In the genomic region with DNA sequence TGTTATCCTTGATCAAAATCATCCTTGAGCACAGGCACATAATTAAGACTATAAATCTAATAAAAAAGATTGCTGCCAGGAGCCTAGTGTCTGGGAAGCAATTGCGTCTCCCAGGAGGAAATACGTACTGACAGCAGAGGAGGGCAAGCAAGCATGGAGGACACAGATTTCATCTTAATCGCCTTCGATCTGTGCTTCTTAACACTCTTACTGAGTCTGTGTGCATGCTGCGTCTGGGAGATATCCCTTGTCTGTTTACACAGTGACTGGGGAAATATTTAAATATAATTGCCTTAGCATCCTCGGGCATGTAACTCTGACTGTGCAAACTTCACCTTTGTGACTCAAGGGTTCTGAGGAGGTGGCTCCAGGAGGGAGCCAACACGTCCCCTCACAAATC, we compare ENCODE assay signal across 19 mouse cellular contexts. TPM values are rescaled to one million over a fixed set of nuclear protein-coding genes. Genes with fewer than 3 reads are reported as not detected.
A peak's percentile ranks its signal among the peaks of the same experiment; 100 is the strongest.
DNase-seq lines count a peak whose midpoint lies in the region; ATAC-seq lines count a peak whose summit lies in the region.
"Had no signal": no experiment of that assay in that cellular context is flagged by ENCODE, and none has a peak within 500 bp of the region (broad histone marks: within the 10 kb centered on the region; RNA-seq: fewer than 3 reads in every experiment).

No protein-coding gene starts in this region.

- no peak overlapping the region for H3K9ac ChIP-seq in hindbrain, embryonic 13.5 days
- H3K9ac ChIP-seq in midbrain, embryonic 13.5 days (replicated peaks): no peak overlapping the region
- no peak overlapping the region for H3K9ac ChIP-seq in midbrain, embryonic 15.5 days
- no peak overlapping the region for H3K9ac ChIP-seq in midbrain, embryonic 14.5 days (replicated peaks; ENCODE audit: low read length)
- H3K9ac ChIP-seq in neural tube, embryonic 15.5 days (replicated peaks): no peak overlapping the region
- H3K9ac ChIP-seq: embryonic facial prominence, embryonic 13.5 days; forebrain, embryonic 12.5 days; heart, embryonic 12.5 days had no signal

- no peak overlapping the region for H3K27ac ChIP-seq in hindbrain, embryonic 13.5 days
- no peak overlapping the region for H3K27ac ChIP-seq in hindbrain, embryonic 10.5 days
- H3K27ac ChIP-seq in midbrain, embryonic 13.5 days: no peak overlapping the region
- no peak overlapping the region for H3K27ac ChIP-seq in midbrain, embryonic 15.5 days
- no peak overlapping the region for H3K27ac ChIP-seq in midbrain, embryonic 14.5 days (replicated peaks; ENCODE audit: low read depth, low read length)
- 0 out of 2 replicates have a peak overlapping the region, but pooled peaks have one; percentile 4 for H3K27ac ChIP-seq in neural tube, embryonic 15.5 days (replicated peaks)
- H3K27ac ChIP-seq: embryonic facial prominence, embryonic 13.5 days; forebrain, embryonic 12.5 days had no signal

- 0 out of 2 replicates have a peak, but pooled peaks have one; percentile 43 for ATAC-seq in hindbrain, embryonic 13.5 days (ENCODE audit: low FRiP score)
- ATAC-seq in midbrain, embryonic 13.5 days: peak; percentile 56; the same call in 1 of the 2 replicates
- ATAC-seq in midbrain, embryonic 15.5 days (replicated peaks): no peak
- ATAC-seq in midbrain, embryonic 14.5 days (ENCODE audit: low FRiP score, low TSS enrichment): no peak
- ATAC-seq in neural tube, embryonic 15.5 days (ENCODE audit: low FRiP score): peak; percentile 46; the same call in 1 of the 2 replicates
- ATAC-seq: activated CD4-positive, CD25-positive, alpha-beta regulatory T cell, adult 4 months; forebrain, embryonic 16.5 days; Patski had no signal

- no peaks in the 10 kb centered on the region for H3K36me3 ChIP-seq in hindbrain, embryonic 13.5 days
- no peaks in the 10 kb centered on the region for H3K36me3 ChIP-seq in hindbrain, embryonic 10.5 days
- H3K36me3 ChIP-seq in midbrain, embryonic 13.5 days: no peaks in the 10 kb centered on the region
- no peaks in the 10 kb centered on the region for H3K36me3 ChIP-seq in midbrain, embryonic 15.5 days (replicated peaks)
- H3K36me3 ChIP-seq in midbrain, embryonic 14.5 days (ENCODE audit: control insufficient read depth, insufficient read depth, low read length): no peaks in the 10 kb centered on the region
- no peaks in the 10 kb centered on the region for H3K36me3 ChIP-seq in neural tube, embryonic 15.5 days
- H3K36me3 ChIP-seq: embryonic facial prominence, embryonic 13.5 days; forebrain, embryonic 12.5 days; heart, embryonic 12.5 days had no signal

- no peak overlapping the region for H3K4me2 ChIP-seq in hindbrain, embryonic 13.5 days
- no peak overlapping the region for H3K4me2 ChIP-seq in midbrain, embryonic 13.5 days (replicated peaks)
- H3K4me2 ChIP-seq in midbrain, embryonic 15.5 days: no peak overlapping the region
- no peak overlapping the region for H3K4me2 ChIP-seq in midbrain, embryonic 14.5 days (ENCODE audit: low read length)
- no peak overlapping the region for H3K4me2 ChIP-seq in neural tube, embryonic 15.5 days
- H3K4me2 ChIP-seq: embryonic facial prominence, embryonic 13.5 days; forebrain, embryonic 12.5 days; heart, embryonic 12.5 days had no signal

- H3K4me3 ChIP-seq in hindbrain, embryonic 13.5 days: no peak overlapping the region
- no peak overlapping the region for H3K4me3 ChIP-seq in hindbrain, embryonic 10.5 days
- no peak overlapping the region for H3K4me3 ChIP-seq in midbrain, embryonic 13.5 days (replicated peaks)
- no peak overlapping the region for H3K4me3 ChIP-seq in midbrain, embryonic 15.5 days
- H3K4me3 ChIP-seq in midbrain, embryonic 14.5 days (replicated peaks; ENCODE audit: low read depth, low read length): no peak overlapping the region
- H3K4me3 ChIP-seq in neural tube, embryonic 15.5 days (replicated peaks): no peak overlapping the region
- H3K4me3 ChIP-seq: embryonic facial prominence, embryonic 13.5 days; forebrain, embryonic 12.5 days; heart, embryonic 12.5 days had no signal

- H3K27me3 ChIP-seq in hindbrain, embryonic 13.5 days: no peaks in the 10 kb centered on the region
- no peaks in the 10 kb centered on the region for H3K27me3 ChIP-seq in hindbrain, embryonic 10.5 days (ENCODE audit: insufficient read depth, poor library complexity, severe bottlenecking)
- no peaks in the 10 kb centered on the region for H3K27me3 ChIP-seq in midbrain, embryonic 13.5 days
- no peaks in the 10 kb centered on the region for H3K27me3 ChIP-seq in midbrain, embryonic 15.5 days (replicated peaks)
- no peaks in the 10 kb centered on the region for H3K27me3 ChIP-seq in midbrain, embryonic 14.5 days (ENCODE audit: control insufficient read depth, insufficient read depth, low read length)
- no peaks in the 10 kb centered on the region for H3K27me3 ChIP-seq in neural tube, embryonic 15.5 days (replicated peaks)
- H3K27me3 ChIP-seq: embryonic facial prominence, embryonic 13.5 days; forebrain, embryonic 12.5 days; heart, embryonic 12.5 days; Patski had no signal

- DNase-seq in hindbrain, embryonic 10.5 days (ENCODE audit: low spot score): no peak
- peak; percentile 9 for DNase-seq in midbrain, embryonic 14.5 days
- no peak for DNase-seq in kidney, adult 8-10 months
- no peak for DNase-seq in thymus, postnatal 10 days (ENCODE audit: low spot score in 2 of 2)
- DNase-seq: adrenal gland, postnatal 14 days; cerebellum, adult 18-20 months; cerebellum, adult 9-11 months; cerebellum, postnatal 36 days; gastrocnemius, postnatal 14 days had no signal

- 68% methylated on average over 7 of the region's 7 CpGs for WGBS in hindbrain, embryonic 13.5 days
- WGBS in hindbrain, embryonic 10.5 days: 85% methylated on average over 7 of the region's 7 CpGs
- WGBS in midbrain, embryonic 13.5 days: 73% methylated on average over 7 of the region's 7 CpGs
- 76% methylated on average over 7 of the region's 7 CpGs for WGBS in midbrain, embryonic 15.5 days
- 75% methylated on average over 7 of the region's 7 CpGs for WGBS in midbrain, embryonic 14.5 days
- whole genome bisulfite sequencing in neural tube, embryonic 15.5 days: 45% methylated on average over 7 of the region's 7 CpGs

- no peaks in the 10 kb centered on the region for H3K9me3 ChIP-seq in hindbrain, embryonic 13.5 days
- no peaks in the 10 kb centered on the region for H3K9me3 ChIP-seq in hindbrain, embryonic 10.5 days
- no peaks in the 10 kb centered on the region for H3K9me3 ChIP-seq in midbrain, embryonic 13.5 days
- no peaks in the 10 kb centered on the region for H3K9me3 ChIP-seq in midbrain, embryonic 15.5 days
- H3K9me3 ChIP-seq in midbrain, embryonic 14.5 days (ENCODE audit: control insufficient read depth, low read length): no peaks in the 10 kb centered on the region
- H3K9me3 ChIP-seq in neural tube, embryonic 15.5 days (replicated peaks): no peaks in the 10 kb centered on the region
- H3K9me3 ChIP-seq: embryonic facial prominence, embryonic 13.5 days; forebrain, embryonic 12.5 days; heart, embryonic 12.5 days had no signal

- no peaks in the 10 kb centered on the region for H3K4me1 ChIP-seq in hindbrain, embryonic 13.5 days (replicated peaks)
- no peaks in the 10 kb centered on the region for H3K4me1 ChIP-seq in hindbrain, embryonic 10.5 days (replicated peaks)
- no peaks in the 10 kb centered on the region for H3K4me1 ChIP-seq in midbrain, embryonic 13.5 days (replicated peaks)
- no peaks in the 10 kb centered on the region for H3K4me1 ChIP-seq in midbrain, embryonic 15.5 days
- H3K4me1 ChIP-seq in midbrain, embryonic 14.5 days (ENCODE audit: control insufficient read depth, insufficient read depth, low read length): no peaks in the 10 kb centered on the region
- H3K4me1 ChIP-seq in neural tube, embryonic 15.5 days: peaks cover 6% of the 10 kb centered on the region; the same call in 1 of the 2 replicates
- H3K4me1 ChIP-seq: embryonic facial prominence, embryonic 13.5 days; forebrain, embryonic 12.5 days; heart, embryonic 12.5 days had no signal

RNA-seq across cellular contexts. Expression of a gene that starts 33.0 kb away (rescaled TPM):
- polyA plus RNA-seq in hindbrain, embryonic 13.5 days (2015; fragmentation: Nextera tagmentation; extraction: Ambion mirVana): 2.4 and 2.5 TPM in 2 replicates
- polyA plus RNA-seq in hindbrain, embryonic 10.5 days (2016; fragmentation: Nextera tagmentation; extraction: Ambion mirVana): not detected in 2 replicates
- 1.8 and 2.2 TPM in 2 replicates for polyA plus RNA-seq in midbrain, embryonic 13.5 days (2015; fragmentation: Nextera tagmentation; extraction: Ambion mirVana)
- polyA plus RNA-seq in midbrain, embryonic 15.5 days (2015; fragmentation: Nextera tagmentation; extraction: Ambion mirVana): 8.4 and 8.8 TPM in 2 replicates
- 5.9 and 7.8 TPM in 2 replicates for polyA plus RNA-seq in midbrain, embryonic 14.5 days (2014; fragmentation: Nextera tagmentation; extraction: Ambion mirVana)
- polyA plus RNA-seq in neural tube, embryonic 15.5 days (2015; fragmentation: Nextera tagmentation; extraction: Ambion mirVana): 7.5 and 8.0 TPM in 2 replicates

Comparison
In these comparisons a context has a peak if more than half of its experiments do, and no peak if none do; other contexts are left out.
1. ATAC-seq: peak in hindbrain, embryonic 13.5 days (single experiment), midbrain, embryonic 13.5 days (single experiment) and neural tube, embryonic 15.5 days (single experiment); none in midbrain, embryonic 15.5 days (single experiment) and midbrain, embryonic 14.5 days (single experiment).